ENCODE assay signal across 7 mouse cellular contexts in the genomic region with DNA sequence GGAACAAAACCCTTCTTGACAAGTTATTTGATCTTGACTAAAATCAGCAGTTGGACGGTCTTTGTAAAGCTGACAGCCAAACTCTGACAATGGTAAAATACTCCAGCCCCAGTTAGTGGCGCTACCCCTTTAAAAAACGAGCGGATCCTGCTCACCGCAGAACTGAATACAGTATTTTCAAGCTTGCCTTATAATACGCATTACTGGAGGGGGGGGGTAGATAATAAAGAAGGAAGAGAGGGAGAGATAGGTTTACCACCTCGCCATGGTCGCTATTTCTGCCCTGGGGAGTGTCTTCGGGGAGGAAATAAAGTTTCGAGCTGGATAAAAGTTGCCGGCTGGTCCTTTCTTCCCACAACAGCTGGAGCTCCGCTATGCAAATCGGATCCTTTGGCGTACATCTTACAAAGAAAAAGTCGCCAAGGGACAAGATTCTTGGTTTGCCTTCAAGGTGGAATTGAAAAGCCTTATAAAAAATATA. TPM values are rescaled to one million over a fixed set of nuclear protein-coding genes. Genes with fewer than 3 reads are reported as not detected.
A peak's percentile ranks its signal among the peaks of the same experiment; 100 is the strongest.
DNase-seq lines count a peak whose midpoint lies in the region; TF ChIP-seq lines count a peak whose summit lies in the region.

No protein-coding gene starts in this region.

- peak overlapping the region; percentile 88 for H3K27ac ChIP-seq in forebrain, embryonic 10.5 days
- peak overlapping the region; percentile 89 for H3K27ac ChIP-seq in layer of hippocampus, adult 2 months

- under 1% methylated on average over 15 of the region's 15 CpGs for WGBS in forebrain, embryonic 10.5 days

- no peak for TF ChIP-seq CTCF in E14TG2a.4 (conservative IDR thresholded peaks at IDR 0.05; ENCODE audit: low read length)
- peak; percentile 22 for TF ChIP-seq CTCF in layer of hippocampus, adult 2 months (conservative IDR thresholded peaks at IDR 0.05)

- intact Hi-C loops in heart, postnatal 25 days (cut with DNase I) = loop anchor here (5.0 kb wide), 1 partner anchor 130 kb away; no protein-coding TSS in a partner anchor

- no peaks in the 10 kb centered on the region for H3K36me3 ChIP-seq in E14TG2a.4 (ENCODE audit: insufficient read depth, low read length)
- no peaks in the 10 kb centered on the region; the same call in 1 of the 2 replicates for H3K36me3 ChIP-seq in forebrain, embryonic 10.5 days (replicated peaks)

- peak overlapping the region; percentile 82 for H3K4me3 ChIP-seq in E14TG2a.4 (replicated peaks; ENCODE audit: low read length)
- peak overlapping the region; percentile 75 for H3K4me3 ChIP-seq in forebrain, embryonic 10.5 days
- peak overlapping the region; percentile 60 for H3K4me3 ChIP-seq in layer of hippocampus, adult 2 months

- no peaks in the 10 kb centered on the region for H3K9me3 ChIP-seq in E14TG2a.4 (ENCODE audit: low read length)
- no peaks in the 10 kb centered on the region for H3K9me3 ChIP-seq in forebrain, embryonic 10.5 days

- peaks cover 30% of the 10 kb centered on the region for H3K27me3 ChIP-seq in E14TG2a.4 (ENCODE audit: insufficient read depth, low read length)
- H3K27me3 ChIP-seq in forebrain, embryonic 10.5 days (ENCODE audit: poor library complexity, severe bottlenecking) = peaks cover 20% of the 10 kb centered on the region

- peak; percentile 78 for DNase-seq in adipocyte (ENCODE audit: low spot score)
- peak; percentile 55 for DNase-seq in forebrain, embryonic 10.5 days (ENCODE audit: extremely low spot score, low spot score)
- DNase-seq in heart, postnatal 25 days (ENCODE audit: low spot score) = peak; percentile 20
- peak; percentile 45 to 49 for DNase-seq in layer of hippocampus, adult 2 months (ENCODE audit: low spot score in 2 of 2)
- DNase-seq in lung, postnatal 4 days = peak; percentile 37 to 62
- DNase-seq in right cerebral cortex, adult 2 months (ENCODE audit: low spot score in 2 of 2) = peak; percentile 59 to 69

- peaks cover 46% of the 10 kb centered on the region for H3K4me1 ChIP-seq in E14TG2a.4 (replicated peaks; ENCODE audit: low read depth, low read length)
- peaks cover 55% of the 10 kb centered on the region for H3K4me1 ChIP-seq in forebrain, embryonic 10.5 days

RNA-seq across cellular contexts. Expression of a gene that starts 0.8 kb away (rescaled TPM):
- 9.4 and 10.5 TPM in 2 replicates for polyA plus RNA-seq in forebrain, embryonic 10.5 days (2016; fragmentation: Nextera tagmentation; extraction: Ambion mirVana)
- total RNA-seq in heart, postnatal 25 days (2021) = 10 to 100 TPM; 22.5 to 28.3 TPM
- 10 to 100 TPM; 25.5 to 27.2 TPM for total RNA-seq in layer of hippocampus, adult 2 months (2021)

Comparison
In these comparisons a context has a peak if more than half of its experiments do, and no peak if none do; other contexts are left out.
1. Peak in every context shown above with its lines: DNase-seq, H3K4me3 ChIP-seq and H3K27ac ChIP-seq.
2. DNase-seq: peak in every context shown above with its lines; median percentile 78 in adipocyte; 64 in right cerebral cortex, adult 2 months; 55 in forebrain, embryonic 10.5 days; 50 in lung, postnatal 4 days; 47 in layer of hippocampus, adult 2 months; 20 in heart, postnatal 25 days.